Mouse (Mus musculus): ENCODE results near the gene Ube2dnl2. TPM values are rescaled to one million over a fixed set of nuclear protein-coding genes. Genes with fewer than 3 reads are reported as not detected.

The Ube2dnl2 gene
- polyA plus RNA-seq (2015; fragmentation: Illumina TruSeq; extraction: RNeasy Lipid Tissue Mini Kit (QIAGEN cat#74804); ENCODE audit: insufficient read depth, low replicate concordance) = not detected

GRCm38 (mm10) chrX:114907282-114907681, at the start of gene Ube2dnl2:
TSS of gene Ube2dnl2 (plus strand) at chrX:114907582.

DNA sequence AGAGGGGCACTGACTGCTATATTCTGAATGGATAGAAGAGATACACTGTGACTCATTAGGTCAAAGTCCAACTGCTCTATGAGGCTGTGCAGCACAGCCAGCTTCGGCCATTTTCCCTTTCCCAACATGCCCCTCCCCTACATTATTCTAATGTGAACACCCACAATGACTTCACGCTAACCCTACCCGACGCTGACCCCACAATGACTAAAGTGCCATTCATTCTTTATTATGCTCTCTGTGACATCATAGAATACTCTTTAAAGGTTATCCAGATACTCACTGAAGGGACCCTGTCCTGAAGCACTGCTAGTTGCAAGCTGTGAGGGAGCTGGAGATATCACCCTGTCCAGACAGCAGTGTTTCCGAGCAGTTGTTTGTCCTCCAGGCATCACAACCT, 2.7 kb upstream of the Ube2dnl2 start, which contains the start of gene Ube2dnl1:
Gene Ube2dnl1 (plus strand): TSS at position 301 of the 400 bp plus-strand sequence.

Other genes starting within 250 kb of the Ube2dnl2 start
- gene Ube2dnl1, start 2.6 kb upstream of the Ube2dnl2 start, polyA plus RNA-seq (2015; fragmentation: Illumina TruSeq; extraction: RNeasy Lipid Tissue Mini Kit (QIAGEN cat#74804); ENCODE audit: insufficient read depth, low replicate concordance) = not detected